Mouse (Mus musculus) monocyte, adult 5-6 weeks (primary cell): ENCODE results near the gene Rnf223. TPM values are rescaled to one million over a fixed set of nuclear protein-coding genes. Genes with fewer than 3 reads are reported as not detected.
"Not testable (repeated sequence)": the region's sequence is repeated elsewhere in the genome, so short reads cannot be mapped to it uniquely, and the experiment has no call there.

Source experiments
- ATAC-seq: fragments of 153-309, 156-312 bp; replicated peaks from 2 replicates; pipeline ENCODE4 v1.8.0; 2017; ENCODE audit warnings: mild to moderate bottlenecking; ENCODE audit not compliant: low TSS enrichment, insufficient number of reproducible peaks, severe bottlenecking, poor library complexity, low FRiP score
- total RNA-seq: library from RNA; stranded (forward); fragments of 200-1000, 200-491, 200-594 nt; gene quantifications from 3 replicates; pipeline ENCODE4 v1.2.3, GENCODE M21; 2017

Gene Rnf223
- total RNA-seq, 1 experiment from 2014 or later = not detected

DNA sequence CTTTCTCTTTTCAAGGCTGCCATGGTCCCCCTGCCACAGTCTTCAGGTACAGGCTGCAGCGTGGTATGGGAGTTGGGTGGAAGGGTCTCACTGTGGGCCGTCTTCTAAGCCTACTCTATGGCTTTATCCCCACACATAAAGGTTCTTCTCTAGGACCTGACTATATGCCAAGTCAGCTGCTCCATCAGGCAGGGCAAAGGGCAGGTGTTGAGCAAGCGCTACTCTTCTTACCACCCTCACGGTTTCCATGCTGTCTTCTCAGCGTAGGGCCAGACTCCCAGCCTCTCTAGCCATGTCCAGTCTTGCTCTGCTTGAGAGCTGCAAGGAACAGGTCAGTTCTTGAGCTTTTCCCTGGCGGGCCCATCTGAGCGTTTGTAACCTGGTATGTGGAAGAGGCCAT, 6.2 kb upstream of the Rnf223 start:
- ATAC-seq = no peak

DNA sequence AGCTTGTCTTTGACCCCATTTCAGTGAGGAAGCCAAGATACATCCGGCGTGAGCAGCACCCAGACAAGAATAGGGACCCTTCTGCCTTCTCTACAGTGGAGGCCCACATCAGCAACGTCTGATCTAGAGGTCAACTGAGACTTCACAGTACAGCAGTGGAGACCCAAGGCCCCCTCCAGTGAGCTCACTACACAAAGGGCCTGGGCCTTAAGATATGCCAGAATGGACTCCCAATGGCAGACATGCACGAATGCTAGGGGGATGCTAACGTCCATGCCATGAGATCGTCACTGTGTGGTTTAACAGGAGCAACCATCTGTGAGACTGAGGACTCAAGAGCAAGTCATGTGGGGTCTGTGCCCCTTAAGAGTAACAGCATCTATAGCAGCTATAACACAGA, 4.9 kb upstream of the Rnf223 start:
- no peak for ATAC-seq

DNA sequence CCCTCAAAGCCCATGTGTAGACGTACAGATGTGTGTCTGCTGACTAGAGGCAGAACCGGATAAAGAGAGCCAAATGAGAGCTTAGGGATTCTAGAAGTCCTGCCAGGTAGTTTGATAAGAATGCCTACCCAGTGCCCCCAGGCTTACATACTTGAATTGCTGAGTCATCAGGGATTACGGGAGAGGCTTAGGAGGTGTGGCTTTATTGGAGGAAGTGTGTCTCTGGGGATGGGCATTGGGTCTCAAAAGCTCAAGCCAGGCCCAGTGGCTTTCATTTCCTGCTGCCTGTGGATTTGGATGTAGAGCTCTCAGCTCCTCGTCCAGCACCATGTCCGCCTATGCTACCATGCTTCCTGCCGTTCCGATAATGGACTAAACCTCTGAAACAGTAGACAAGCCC, 3.5 kb upstream of the Rnf223 start:
- no peak for ATAC-seq

DNA sequence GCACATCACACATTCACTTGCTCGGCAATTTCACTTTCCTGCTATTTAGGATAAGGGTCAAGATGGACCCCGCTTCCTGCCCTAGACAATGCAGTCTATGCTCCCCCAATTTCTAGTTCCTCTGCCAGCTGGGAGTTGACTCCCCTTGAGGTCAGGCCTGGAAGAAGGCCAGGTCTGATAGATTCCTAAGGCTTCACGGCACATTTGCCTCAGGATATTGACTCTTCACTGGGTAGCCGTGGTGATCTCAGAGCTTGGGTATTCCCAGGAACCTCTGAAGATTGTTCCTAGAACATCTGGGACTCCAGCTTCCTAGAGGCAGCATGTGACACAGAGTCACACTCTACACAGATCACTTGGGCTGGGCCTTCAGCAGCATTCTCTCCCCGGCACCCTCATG, 1.6 kb upstream of the Rnf223 start:
- ATAC-seq = no peak

DNA sequence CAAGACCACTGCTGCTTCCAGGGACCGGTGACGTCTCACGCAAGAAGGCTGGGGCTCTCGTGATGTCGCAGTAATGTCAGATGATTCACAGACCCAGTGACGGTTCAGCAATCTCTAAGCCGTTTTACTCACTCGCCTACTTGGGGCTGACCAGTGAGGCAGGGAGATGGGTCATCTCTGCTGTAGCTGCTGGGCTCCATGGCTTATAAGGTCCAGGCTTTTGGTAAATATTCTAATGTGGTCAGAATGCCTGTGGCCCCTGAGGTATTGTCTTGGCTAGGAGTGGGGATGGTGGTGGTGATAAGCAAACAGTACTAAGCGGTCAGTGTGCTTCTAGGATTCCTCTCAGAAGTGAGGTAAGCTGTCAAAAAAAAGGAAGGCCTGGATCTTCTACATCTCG, 627 bp downstream of the Rnf223 start:
- no peak for ATAC-seq

DNA sequence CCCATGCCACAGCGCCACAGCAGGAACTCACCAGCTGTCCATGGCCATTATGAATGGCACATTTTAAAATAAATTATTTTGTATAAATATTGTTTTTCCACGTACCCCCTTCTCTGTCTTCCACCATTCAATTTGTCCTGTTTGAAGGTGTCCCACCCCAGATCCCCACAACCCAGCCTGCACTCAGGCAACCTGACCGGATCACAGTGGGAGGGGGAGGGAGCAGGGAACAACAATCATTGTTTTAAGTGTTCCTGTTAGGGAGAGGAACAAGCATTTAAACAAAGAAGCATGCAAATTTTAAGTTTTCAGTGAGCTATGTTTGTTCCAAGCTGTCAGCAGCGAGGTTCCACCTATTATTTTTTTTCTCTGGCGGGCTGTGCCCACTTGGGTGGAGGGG, 3.0 kb downstream of the Rnf223 start:
- no peak for ATAC-seq

DNA sequence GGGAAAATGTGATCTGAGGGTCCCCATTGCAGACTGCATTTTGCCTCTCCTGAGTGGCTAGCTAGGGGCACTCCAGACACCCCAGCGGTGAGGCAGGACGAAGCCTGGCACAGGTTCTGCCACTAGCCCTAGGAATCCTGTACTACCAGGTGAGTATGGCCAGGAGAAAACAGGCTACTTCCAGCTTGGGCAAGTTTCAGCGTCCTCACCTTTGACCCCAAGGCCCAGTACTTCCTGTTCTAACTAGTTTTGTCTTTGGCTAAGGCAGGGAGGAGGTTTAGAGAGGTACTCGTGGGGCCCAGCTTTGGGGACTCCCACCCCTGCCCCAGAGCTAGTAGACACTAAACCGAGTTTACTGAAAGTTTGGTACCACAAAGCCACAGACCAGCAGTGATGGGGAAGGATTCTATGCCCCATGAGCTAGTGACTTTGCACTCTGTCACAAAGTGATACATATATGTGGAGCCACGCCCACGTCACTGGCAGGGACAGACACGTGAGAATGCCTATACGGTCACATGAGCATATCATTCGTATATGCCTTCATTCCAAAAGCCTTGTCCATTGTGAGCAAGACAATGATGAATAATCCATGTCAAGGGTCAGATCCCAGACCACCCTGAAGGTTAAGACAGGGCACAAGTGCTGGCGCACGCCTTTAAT, 3.8 kb downstream of the Rnf223 start:
- ATAC-seq = no peak

DNA sequence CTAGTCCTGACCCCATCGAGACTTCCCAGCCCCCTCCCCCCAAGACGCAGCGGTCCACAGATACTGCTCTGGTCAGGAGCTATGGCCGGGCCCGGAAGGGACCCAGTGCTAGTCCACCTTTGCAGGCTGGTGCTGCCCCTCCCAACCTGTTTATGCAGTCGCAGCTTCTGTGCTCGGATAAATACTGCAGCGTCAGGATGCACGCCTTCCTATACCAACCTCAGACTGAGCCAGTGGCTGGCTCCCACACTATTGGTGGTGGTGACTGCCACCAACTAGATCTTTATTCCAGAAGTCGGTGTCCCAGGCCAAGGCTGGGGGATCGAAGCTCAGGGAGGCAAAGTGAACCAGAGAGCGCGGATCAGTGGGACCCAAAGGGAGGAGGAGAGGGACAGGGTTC, 4.8 kb downstream of the Rnf223 start:
- no peak for ATAC-seq

DNA sequence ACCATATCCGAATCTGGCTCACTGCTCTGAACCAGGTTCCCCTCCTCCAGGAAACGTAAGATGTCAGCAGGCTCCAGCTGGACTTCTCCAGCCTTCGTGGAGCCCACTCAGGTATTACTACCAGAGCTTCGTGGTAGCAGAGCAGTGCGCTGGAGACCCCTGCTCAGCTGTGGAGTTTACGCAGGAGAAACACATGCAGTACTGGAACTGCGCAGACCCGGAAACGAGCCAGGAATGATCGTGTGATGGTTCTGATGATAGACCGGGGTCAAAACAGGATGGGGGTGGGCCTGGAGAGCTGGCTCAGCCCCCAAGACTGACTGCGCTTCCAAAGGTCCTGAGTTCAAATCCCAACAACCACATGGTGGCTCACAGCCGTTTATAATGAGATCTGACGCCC, 5.5 kb downstream of the Rnf223 start:
- no peak for ATAC-seq

DNA sequence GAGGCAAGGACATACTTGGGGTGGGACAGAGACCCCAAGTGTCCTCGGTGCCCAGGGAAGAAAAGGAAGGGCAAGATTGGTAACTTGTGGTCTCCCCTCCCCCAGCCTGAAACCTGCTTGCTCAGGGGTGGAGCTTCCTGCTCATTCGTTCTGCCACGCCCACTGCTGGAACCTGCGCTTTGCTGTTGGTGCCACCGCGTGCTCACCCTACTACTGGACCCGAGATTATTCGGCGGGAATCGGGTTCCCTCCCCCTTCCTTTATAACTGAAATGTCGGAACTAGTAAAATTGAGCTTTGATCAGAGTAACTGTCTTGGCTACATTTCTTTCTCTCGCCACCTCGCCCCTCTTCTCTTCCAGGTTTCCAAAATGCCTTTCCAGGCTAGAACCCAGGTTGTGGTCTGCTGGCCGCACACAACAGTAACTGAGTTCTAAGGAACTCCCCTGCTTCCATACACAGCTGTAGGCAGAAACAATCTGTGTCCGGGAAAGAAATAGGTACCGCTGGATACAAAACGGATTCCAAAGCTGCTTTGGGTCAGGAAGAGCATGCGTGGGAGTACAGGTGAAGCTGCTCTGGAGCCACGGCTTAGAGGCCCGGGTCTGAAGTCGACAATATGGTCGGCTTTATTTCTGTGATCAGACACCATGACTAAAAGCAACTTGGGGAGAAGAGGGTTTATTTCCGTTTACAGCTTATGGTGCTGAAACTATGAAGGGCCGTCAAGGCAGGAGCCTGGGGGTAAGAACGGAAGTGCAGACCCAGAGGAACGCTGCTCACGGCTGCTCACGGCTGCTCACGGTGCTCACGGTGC, 6.2 kb downstream of the Rnf223 start:
- ATAC-seq = no peak

DNA sequence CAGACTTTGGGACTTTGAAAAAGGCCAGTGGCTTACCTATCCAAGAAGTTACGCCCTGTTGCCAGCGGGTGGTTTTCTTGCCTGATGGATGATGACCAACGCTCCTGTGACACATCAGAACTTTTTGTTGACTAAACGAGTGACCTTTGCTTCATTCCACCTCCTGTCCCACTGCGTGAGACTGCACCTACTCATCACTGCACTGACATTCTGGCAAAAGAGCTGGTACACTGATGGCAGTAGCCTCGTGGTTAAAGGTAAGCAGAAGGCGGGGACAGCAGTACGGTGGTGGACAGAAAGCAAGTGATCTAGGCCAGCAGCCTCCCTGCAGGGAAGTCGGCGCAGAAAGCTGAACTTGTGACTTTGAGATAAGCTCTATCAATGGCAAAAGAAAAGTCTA, 20.6 kb downstream of the Rnf223 start:
- not testable (repeated sequence) for ATAC-seq

DNA sequence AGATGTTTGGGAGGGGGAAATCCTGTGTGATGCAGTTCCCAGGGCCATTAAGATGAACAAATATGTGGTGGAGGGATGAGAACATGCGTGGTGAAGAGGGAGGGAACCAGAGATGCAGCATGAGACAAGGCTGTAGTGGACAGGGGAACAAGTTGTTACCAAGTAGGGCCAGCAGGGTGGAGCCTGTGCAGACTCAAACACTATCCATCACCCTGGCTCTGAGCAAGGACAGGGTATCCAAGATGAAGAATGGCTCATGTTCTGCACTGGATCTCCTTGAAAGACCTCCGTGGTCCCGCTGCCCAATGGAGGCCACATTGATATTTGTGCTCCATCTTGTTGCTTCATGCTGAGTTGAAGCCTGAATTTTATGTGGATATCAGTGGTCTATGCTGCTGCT, 24.5 kb downstream of the Rnf223 start:
- ATAC-seq = no peak

DNA sequence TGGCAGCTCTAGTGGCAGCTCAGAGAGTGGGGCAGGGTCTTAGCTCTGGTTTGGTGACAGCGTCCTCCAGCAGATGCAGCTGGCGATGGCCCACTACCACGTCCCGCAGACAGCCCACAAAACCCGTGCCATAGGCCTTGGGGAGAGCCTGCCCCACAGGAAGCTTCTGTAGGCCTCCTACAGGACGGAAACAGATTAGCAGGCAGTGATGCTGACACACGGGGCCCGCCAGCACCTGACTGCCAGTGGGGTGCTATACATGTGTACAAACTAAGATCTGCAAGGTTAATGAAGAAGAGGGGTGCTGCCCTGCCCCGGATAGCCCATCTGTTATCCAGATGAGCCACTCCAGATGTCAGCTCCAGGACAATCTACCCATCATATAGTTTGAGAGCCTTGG, 36.2 kb downstream of the Rnf223 start:
- no peak for ATAC-seq

DNA sequence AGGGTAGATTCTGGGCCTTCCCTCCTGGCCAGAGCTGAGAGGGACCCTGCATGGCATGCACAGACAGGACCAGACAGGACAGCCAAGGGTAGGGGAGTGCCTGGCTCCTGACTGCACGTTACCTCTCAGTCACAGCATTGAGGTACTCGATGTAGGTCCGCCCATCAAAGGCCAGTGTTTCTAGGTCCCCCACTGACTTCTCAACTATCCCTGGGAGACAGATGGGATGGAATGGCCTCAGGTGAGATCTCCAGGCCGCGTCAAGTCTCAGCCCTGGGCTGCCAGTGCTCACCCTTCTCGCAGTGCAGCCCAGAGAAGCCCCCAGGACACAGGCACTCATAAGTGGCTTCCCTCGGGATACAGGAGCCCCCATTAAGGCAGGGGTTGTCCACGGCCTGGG, 38.3 kb downstream of the Rnf223 start:
- no peak for ATAC-seq

DNA sequence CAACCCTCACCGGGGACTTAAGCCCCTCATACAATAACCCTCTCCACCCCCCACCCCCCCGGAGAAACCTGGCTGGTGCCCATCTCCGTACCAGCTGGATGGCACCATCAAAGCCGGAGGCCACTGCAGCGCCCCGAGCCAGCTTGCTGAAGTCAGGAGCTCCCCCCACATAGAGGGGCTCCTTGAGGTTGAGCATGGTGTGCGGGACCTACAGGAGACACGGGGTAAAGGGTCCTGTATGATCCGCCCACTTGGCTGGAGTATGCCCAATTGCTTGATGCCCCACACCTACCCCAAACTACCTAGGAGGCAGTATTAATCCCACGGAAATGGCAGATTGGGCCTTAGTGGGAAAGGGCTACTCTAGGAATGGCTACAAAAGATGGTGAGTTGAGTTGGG, 38.8 kb downstream of the Rnf223 start:
- no peak for ATAC-seq

DNA sequence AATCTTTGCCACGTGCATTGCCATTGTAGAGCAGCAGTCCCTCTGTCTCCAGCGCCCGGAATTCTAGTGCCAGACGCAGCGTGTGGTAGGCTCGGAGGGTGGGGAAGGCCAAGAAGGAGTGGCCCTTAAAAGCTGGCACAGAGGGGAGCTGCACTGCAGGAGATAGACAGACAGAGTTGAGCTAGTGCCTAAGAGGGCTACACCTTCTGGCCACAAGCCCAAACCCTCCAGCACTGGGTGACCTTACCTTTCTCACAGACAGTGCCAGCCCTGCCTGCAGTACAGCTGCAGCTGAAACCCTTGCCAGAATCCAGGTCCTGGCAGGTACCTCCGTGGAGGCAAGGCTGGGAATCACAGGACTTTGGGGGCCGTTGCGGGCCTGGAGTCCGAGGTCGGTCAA, 41.5 kb downstream of the Rnf223 start:
- ATAC-seq = no peak

DNA sequence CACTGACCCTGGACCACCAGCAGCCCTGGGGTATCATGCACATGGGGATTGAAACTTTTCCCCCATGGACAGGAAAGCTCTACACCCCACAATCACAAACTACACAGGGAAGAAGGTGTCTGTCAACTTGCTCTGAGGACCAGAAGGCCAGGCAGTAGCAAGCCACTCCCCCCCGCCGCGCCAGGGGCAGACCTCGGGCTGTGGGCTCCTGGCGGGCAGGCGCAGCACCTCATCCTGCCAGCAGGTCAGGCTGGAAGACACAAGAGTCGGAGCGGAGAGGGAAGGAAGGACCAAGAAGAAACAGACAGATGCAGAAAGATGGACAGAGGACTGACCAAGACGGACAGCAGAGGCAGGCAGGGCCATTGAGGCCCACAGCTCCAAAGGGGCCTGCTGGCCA, 47.3 kb downstream of the Rnf223 start:
- no peak for ATAC-seq
